Mouse (Mus musculus) testis, postnatal 14 days (tissue): Measurements from ENCODE around the gene Fryl.

Source experiments
- DNase-seq: peaks from one replicate; pipeline ENCODE4 v3.0.0; 2021; ENCODE audit warnings: low spot score

Fryl gene

GRCm38 (mm10) chr5:73157502-73157901 is 98.9 kb downstream of the Fryl start:
- no peak for DNase-seq

GRCm38 (mm10) chr5:73157009-73157408 is 99.4 kb downstream of the Fryl start:
- no peak for DNase-seq

- DNase-seq, result no peak
Observed at GRCm38 (mm10) chr5:73156226-73156926, 100.0 kb downstream of the Fryl start.

- no peak for DNase-seq
Observed at GRCm38 (mm10) chr5:73153802-73154465, 102.5 kb downstream of the Fryl start.

- DNase-seq, result no peak
Observed at GRCm38 (mm10) chr5:73152206-73152605, 104.2 kb downstream of the Fryl start.

GRCm38 (mm10) chr5:73150877-73151445 is 105.5 kb downstream of the Fryl start:
- DNase-seq, result no peak

GRCm38 (mm10) chr5:73144987-73145386 is 111.4 kb downstream of the Fryl start:
- DNase-seq, result no peak

- no peak for DNase-seq
Observed at GRCm38 (mm10) chr5:73141712-73142111, 114.7 kb downstream of the Fryl start.

- DNase-seq, result no peak
Observed at GRCm38 (mm10) chr5:73141161-73141560, 115.3 kb downstream of the Fryl start.

- DNase-seq, result no peak
Observed at GRCm38 (mm10) chr5:73137561-73137960, 118.9 kb downstream of the Fryl start.

GRCm38 (mm10) chr5:73135959-73136358 is 120.5 kb downstream of the Fryl start:
- no peak for DNase-seq

GRCm38 (mm10) chr5:73135131-73135530 is 121.3 kb downstream of the Fryl start:
- DNase-seq, result no peak

- DNase-seq, result no peak
Observed at GRCm38 (mm10) chr5:73133833-73134185, 122.6 kb downstream of the Fryl start.

GRCm38 (mm10) chr5:73132998-73133832 is 123.2 kb downstream of the Fryl start:
- no peak for DNase-seq

GRCm38 (mm10) chr5:73130984-73131383 is 125.4 kb downstream of the Fryl start:
- peak; percentile 74 for DNase-seq

GRCm38 (mm10) chr5:73129871-73130270 is 126.5 kb downstream of the Fryl start:
- DNase-seq, result no peak

GRCm38 (mm10) chr5:73119969-73120725 is 136.3 kb downstream of the Fryl start:
- DNase-seq, result no peak

GRCm38 (mm10) chr5:73119524-73119923 is 136.9 kb downstream of the Fryl start:
- DNase-seq, result no peak

GRCm38 (mm10) chr5:73118786-73119185 is 137.6 kb downstream of the Fryl start:
- DNase-seq, result no peak

- no peak for DNase-seq
Observed at GRCm38 (mm10) chr5:73114878-73115277, 141.5 kb downstream of the Fryl start.

- no peak for DNase-seq
Observed at GRCm38 (mm10) chr5:73112331-73112730, 144.1 kb downstream of the Fryl start.

- DNase-seq, result no peak
Observed at GRCm38 (mm10) chr5:73103657-73104056, 152.8 kb downstream of the Fryl start.
